Mouse (Mus musculus) G1E (cell line): ENCODE data around the gene Serping1.

Source experiments
- CTCF ChIP-seq: IDR thresholded peaks from 2 replicates; pipeline ENCODE4 v1.5.1; 2012; ENCODE audit warnings: low read depth, low read length, inconsistent platforms, mixed read lengths
- GATA1 ChIP-seq: IDR thresholded peaks from 2 replicates; pipeline ENCODE4 v1.6.1; 2012; ENCODE audit warnings: borderline replicate concordance, low read length, inconsistent platforms, mixed read lengths
- TAL1 ChIP-seq: conservative IDR thresholded peaks from 2 replicates; pipeline ENCODE4 v1.6.1; 2012; ENCODE audit warnings: low read depth, low read length, inconsistent platforms, mixed read lengths

DNA sequence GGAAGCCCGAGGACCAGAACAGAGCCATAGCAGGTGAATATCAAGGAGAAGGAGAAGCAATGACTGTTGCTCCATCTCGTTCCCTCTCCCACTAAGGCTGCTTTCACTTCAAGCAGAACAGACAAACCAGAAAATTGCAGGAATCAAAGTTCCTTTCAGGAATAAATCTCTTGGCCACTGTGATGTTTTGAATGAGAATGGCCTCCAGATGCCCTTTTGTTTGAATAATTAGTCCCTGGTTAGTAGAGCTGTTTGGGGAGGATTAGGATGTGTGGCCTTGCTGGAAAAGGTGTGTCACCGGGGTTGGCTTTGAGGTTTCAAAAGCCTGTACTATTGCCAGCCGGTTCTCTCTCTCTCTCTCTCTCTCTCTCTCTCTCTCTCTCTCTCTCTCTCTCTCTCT is 12.9 kb downstream of the Serping1 start:
- TF ChIP-seq CTCF (no peak), TAL1 (no peak), GATA1 (no peak)
